Mouse (Mus musculus): ENCODE data around the gene Prpf4. TPM values are rescaled to one million over a fixed set of nuclear protein-coding genes. Genes with fewer than 3 reads are reported as not detected.
A peak's percentile ranks its signal among the peaks of the same experiment; 100 is the strongest.

Gene Prpf4
- polyA plus RNA-seq, 2 experiments: 9.0 to 9.8 TPM

DNA sequence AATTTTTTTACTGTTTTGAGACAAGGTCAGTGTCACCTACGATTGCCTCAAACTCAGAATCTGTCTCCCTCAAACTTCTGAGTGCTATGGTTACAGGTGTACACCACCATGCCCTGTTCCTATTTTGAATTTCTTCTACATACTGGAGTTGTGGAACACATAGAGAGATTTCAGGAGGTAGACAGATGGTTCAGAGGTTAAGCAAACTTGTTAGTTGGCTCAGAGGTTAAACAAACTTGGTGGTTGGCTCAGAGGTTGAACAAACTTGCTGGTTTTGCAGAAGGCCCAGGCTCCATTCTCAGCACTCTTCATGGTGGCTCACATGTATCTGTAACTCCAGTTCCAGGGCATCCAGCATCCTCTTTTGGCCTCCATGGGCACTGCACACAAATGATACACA, 24.4 kb upstream of the Prpf4 start:
- Histone ChIP-seq H3K27me3 (ENCODE audit: control insufficient read depth, insufficient read depth, low read length) (no peaks in the 10 kb centered on the region), H3K4me2 (ENCODE audit: low read depth) (peak overlapping the region; percentile 32), H3K4me1 (replicated peaks; ENCODE audit: control insufficient read depth in 2 of 2, insufficient read depth in 2 of 2, low read length in 1 of 2) (peaks cover 7 to 8% of the 10 kb centered on the region in 2 experiments; a peak in 3 of 4 replicates), H3K4me3 (ENCODE audit: insufficient read depth in 1 of 2, low read depth in 2 of 2, low read length in 2 of 2) (no peak overlapping the region), H3K36me3 (replicated peaks; ENCODE audit: control insufficient read depth, insufficient read depth, low read depth) (peaks cover 11% of the 10 kb centered on the region), H3K27ac (no peak overlapping the region), H3K9ac (replicated peaks) (no peak overlapping the region), H3K9me3 (ENCODE audit: control insufficient read depth, low read length) (no peaks in the 10 kb centered on the region)
- peak; percentile 51; the same call in 1 of the 2 replicates for ATAC-seq (ENCODE audit: insufficient read depth)
- DNase-seq (ENCODE audit: low read depth in 3 of 3, low spot score in 3 of 3): no peak
- TF ChIP-seq CTCF (IDR thresholded peaks at IDR 0.05; ENCODE audit: low read depth) (no peak), EP300 (IDR thresholded peaks at IDR 0.05; ENCODE audit: low read depth) (no peak)
- 70% methylated on average over 1 of the region's 1 CpGs for WGBS (ENCODE audit: insufficient replicate concordance)

DNA sequence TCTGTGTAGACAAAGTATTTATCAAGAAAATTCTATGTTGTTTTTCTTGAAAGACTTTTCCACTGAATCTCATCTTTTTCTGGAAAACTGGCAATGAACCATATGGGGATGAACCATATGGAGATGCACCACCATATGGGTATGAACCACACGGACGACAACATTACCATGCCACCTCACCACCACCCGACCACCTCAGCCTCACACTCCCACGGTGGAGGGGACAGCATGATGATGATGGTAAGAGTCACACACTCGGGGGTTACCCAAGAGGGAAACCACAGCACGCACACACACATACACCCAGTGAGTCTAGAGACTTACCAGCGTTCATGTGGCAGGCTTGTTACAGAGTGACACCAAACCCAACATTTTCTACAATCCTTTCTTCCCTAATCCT, 23.2 kb upstream of the Prpf4 start:
- Histone ChIP-seq H3K27me3 (ENCODE audit: control insufficient read depth, insufficient read depth, low read length) (no peaks in the 10 kb centered on the region), H3K4me1 (replicated peaks; ENCODE audit: control insufficient read depth in 2 of 2, insufficient read depth in 2 of 2, low read length in 1 of 2) (peaks cover 7 to 14% of the 10 kb centered on the region in 2 experiments; a peak in 3 of 4 replicates), H3K9me3 (ENCODE audit: control insufficient read depth, low read length) (no peaks in the 10 kb centered on the region), H3K27ac (no peak overlapping the region), H3K36me3 (replicated peaks; ENCODE audit: control insufficient read depth, insufficient read depth, low read depth) (peaks cover 11% of the 10 kb centered on the region), H3K4me2 (ENCODE audit: low read depth) (no peak overlapping the region), H3K4me3 (ENCODE audit: insufficient read depth in 1 of 2, low read depth in 2 of 2, low read length in 2 of 2) (no peak overlapping the region), H3K9ac (replicated peaks) (no peak overlapping the region)
- ATAC-seq (ENCODE audit: insufficient read depth): no peak
- TF ChIP-seq EP300 (IDR thresholded peaks at IDR 0.05; ENCODE audit: low read depth): no peak
- no peak for TF ChIP-seq CTCF (IDR thresholded peaks at IDR 0.05; ENCODE audit: low read depth)
- no peak for DNase-seq (ENCODE audit: low read depth in 3 of 3, low spot score in 3 of 3)
- 76% methylated on average over 7 of the region's 7 CpGs for WGBS (ENCODE audit: insufficient replicate concordance)

- Histone ChIP-seq H3K36me3 (replicated peaks; ENCODE audit: control insufficient read depth, insufficient read depth, low read depth) (peaks cover 15% of the 10 kb centered on the region), H3K27me3 (ENCODE audit: control insufficient read depth, insufficient read depth, low read length) (no peaks in the 10 kb centered on the region), H3K4me3 (ENCODE audit: insufficient read depth in 1 of 2, low read depth in 2 of 2, low read length in 2 of 2) (no peak overlapping the region), H3K4me2 (ENCODE audit: low read depth) (no peak overlapping the region), H3K9ac (replicated peaks) (no peak overlapping the region), H3K27ac (no peak overlapping the region), H3K9me3 (ENCODE audit: control insufficient read depth, low read length) (no peaks in the 10 kb centered on the region), H3K4me1 (replicated peaks; ENCODE audit: control insufficient read depth in 2 of 2, insufficient read depth in 2 of 2, low read length in 1 of 2) (peaks cover 0 to 8% of the 10 kb centered on the region in 2 experiments; a peak in 2 of 4 replicates)
- TF ChIP-seq EP300 (IDR thresholded peaks at IDR 0.05; ENCODE audit: low read depth): peak; percentile 33; the same call in 1 of the 2 replicates
- TF ChIP-seq CTCF (IDR thresholded peaks at IDR 0.05; ENCODE audit: low read depth): no peak
- ATAC-seq (ENCODE audit: insufficient read depth) (peak; percentile 57; the same call in 1 of the 2 replicates), DNase-seq (ENCODE audit: low read depth in 3 of 3, low spot score in 3 of 3) (no peak)
- WGBS (ENCODE audit: insufficient replicate concordance): 49% methylated on average over 5 of the region's 5 CpGs
Observed at GRCm38 (mm10) chr4:62389592-62390512, 18.7 kb upstream of the Prpf4 start.

DNA sequence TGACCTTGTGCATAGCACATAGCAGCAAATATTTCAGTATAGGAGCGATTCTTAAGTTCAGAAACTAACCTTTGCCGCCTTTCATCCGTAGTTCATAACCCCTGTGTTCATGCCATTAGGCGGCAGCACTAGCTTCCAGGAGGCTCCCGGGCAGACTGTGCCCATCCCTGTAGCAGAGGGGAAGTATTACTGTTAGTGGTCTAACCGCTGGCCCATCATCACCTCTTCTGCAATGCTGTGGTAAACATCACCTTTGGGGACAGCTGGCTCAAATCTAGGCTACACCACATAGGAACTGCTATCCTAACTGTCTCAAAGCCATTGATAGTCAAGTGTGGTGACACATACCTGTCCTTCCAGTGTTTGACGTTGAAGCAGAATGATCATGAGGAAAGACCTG, 16.7 kb upstream of the Prpf4 start:
- DNase-seq (ENCODE audit: low read depth in 3 of 3, low spot score in 3 of 3): no peak
- H3K27ac ChIP-seq: no peak overlapping the region
- peaks cover 30% of the 10 kb centered on the region for H3K36me3 ChIP-seq (replicated peaks; ENCODE audit: control insufficient read depth, insufficient read depth, low read depth)
- TF ChIP-seq CTCF (IDR thresholded peaks at IDR 0.05; ENCODE audit: low read depth) (0 out of 2 replicates have a peak, but pooled peaks have one; percentile 24), EP300 (IDR thresholded peaks at IDR 0.05; ENCODE audit: low read depth) (no peak)
- H3K9me3 ChIP-seq (ENCODE audit: control insufficient read depth, low read length): no peaks in the 10 kb centered on the region
- H3K27me3 ChIP-seq (ENCODE audit: control insufficient read depth, insufficient read depth, low read length): no peaks in the 10 kb centered on the region
- no peak overlapping the region for H3K9ac ChIP-seq (replicated peaks)
- no peak overlapping the region for H3K4me2 ChIP-seq (ENCODE audit: low read depth)
- H3K4me3 ChIP-seq (ENCODE audit: insufficient read depth in 1 of 2, low read depth in 2 of 2, low read length in 2 of 2): no peak overlapping the region
- peaks cover 0 to 8% of the 10 kb centered on the region in 2 experiments; a peak in 2 of 4 replicates for H3K4me1 ChIP-seq (replicated peaks; ENCODE audit: control insufficient read depth in 2 of 2, insufficient read depth in 2 of 2, low read length in 1 of 2)
- WGBS (ENCODE audit: insufficient replicate concordance): 78% methylated on average over 7 of the region's 7 CpGs
- ATAC-seq (ENCODE audit: insufficient read depth): no peak

DNA sequence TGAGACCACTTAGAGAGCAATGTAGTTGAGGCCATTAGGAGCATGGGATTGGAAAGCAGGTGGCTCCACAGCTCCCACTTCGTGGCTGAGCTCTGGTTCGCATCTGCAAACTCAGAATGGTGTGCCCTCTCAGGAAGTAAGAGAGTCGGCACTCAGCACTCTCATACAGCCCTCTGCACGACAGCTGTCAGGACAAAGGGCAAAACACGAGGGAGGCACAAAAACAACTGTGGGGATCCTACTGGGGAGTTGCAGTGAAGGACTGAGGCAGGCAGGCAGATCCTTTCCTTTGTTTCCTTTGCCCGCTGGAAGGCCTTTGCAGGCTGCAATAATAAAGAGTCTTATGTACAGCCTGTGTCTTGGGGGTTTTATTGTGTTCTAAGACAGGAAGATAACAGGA, 15.1 kb upstream of the Prpf4 start:
- TF ChIP-seq CTCF (IDR thresholded peaks at IDR 0.05; ENCODE audit: low read depth): no peak
- no peak for TF ChIP-seq EP300 (IDR thresholded peaks at IDR 0.05; ENCODE audit: low read depth)
- H3K27me3 ChIP-seq (ENCODE audit: control insufficient read depth, insufficient read depth, low read length): no peaks in the 10 kb centered on the region
- H3K4me1 ChIP-seq (replicated peaks; ENCODE audit: control insufficient read depth in 2 of 2, insufficient read depth in 2 of 2, low read length in 1 of 2): peaks cover 0 to 13% of the 10 kb centered on the region in 2 experiments; a peak in 2 of 4 replicates
- no peak for DNase-seq (ENCODE audit: low read depth in 3 of 3, low spot score in 3 of 3)
- WGBS (ENCODE audit: insufficient replicate concordance): 68% methylated on average over 6 of the region's 6 CpGs
- H3K4me2 ChIP-seq (ENCODE audit: low read depth): no peak overlapping the region
- no peaks in the 10 kb centered on the region for H3K9me3 ChIP-seq (ENCODE audit: control insufficient read depth, low read length)
- no peak overlapping the region for H3K9ac ChIP-seq (replicated peaks)
- no peak for ATAC-seq (ENCODE audit: insufficient read depth)
- peaks cover 33% of the 10 kb centered on the region for H3K36me3 ChIP-seq (replicated peaks; ENCODE audit: control insufficient read depth, insufficient read depth, low read depth)
- no peak overlapping the region for H3K4me3 ChIP-seq (ENCODE audit: insufficient read depth in 1 of 2, low read depth in 2 of 2, low read length in 2 of 2)
- H3K27ac ChIP-seq: no peak overlapping the region
